Mouse (Mus musculus): Measurements from ENCODE around the gene Ints1.
A peak's percentile ranks its signal among the peaks of the same experiment; 100 is the strongest.
"Not testable (repeated sequence)": the region's sequence is repeated elsewhere in the genome, so short reads cannot be mapped to it uniquely, and the experiment has no call there.

Gene Ints1

GRCm38 (mm10) chr5:139750535-139750934, 24.9 kb downstream of the Ints1 start:
- peak; percentile 72 for DNase-seq

GRCm38 (mm10) chr5:139749413-139750125, 25.9 kb downstream of the Ints1 start:
- peak; percentile 87 for DNase-seq

- DNase-seq = peak; percentile 81
Observed at GRCm38 (mm10) chr5:139745771-139746170, 29.7 kb downstream of the Ints1 start.

GRCm38 (mm10) chr5:139742640-139743039, 32.8 kb downstream of the Ints1 start:
- not testable (repeated sequence) for DNase-seq

DNA sequence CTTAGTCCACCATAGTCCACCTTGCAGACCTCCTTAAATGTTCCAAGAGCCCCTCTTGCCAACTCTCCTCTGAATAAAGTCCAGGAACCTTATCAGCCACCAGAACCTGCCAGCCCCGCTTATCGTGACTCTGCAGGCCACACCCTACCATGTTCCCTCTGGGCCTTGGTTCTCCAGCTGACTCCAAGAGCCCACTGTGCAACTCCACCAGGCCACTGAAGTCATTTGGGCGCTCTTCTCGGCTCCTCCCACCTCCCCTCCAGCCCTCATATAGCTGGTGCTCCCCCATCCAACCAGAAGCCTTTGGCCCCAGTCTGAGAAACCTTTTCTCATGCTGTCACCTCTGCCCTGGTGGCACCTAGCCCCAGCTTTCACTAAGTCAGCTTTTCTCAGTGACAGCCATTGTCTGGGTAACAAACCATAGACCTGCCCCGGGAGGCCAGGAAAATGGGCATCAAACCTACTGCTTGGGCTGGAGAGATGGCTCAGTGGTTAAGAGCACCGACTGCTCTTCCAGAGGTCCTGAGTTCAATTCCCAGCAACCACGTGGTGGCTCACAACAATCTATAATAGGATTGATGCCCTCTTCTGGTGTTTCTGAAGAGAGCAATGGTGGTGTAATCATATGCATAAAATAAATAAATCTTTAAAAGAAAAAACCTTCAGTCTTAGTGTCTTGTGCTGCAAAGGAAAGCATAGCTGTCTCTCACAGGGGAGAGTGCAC, 36.7 kb downstream of the Ints1 start:
- no peak for DNase-seq

- peak; percentile 74 for DNase-seq
Observed at GRCm38 (mm10) chr5:139737841-139738591, 37.5 kb downstream of the Ints1 start.

GRCm38 (mm10) chr5:139736504-139736940, 39.0 kb downstream of the Ints1 start:
- no peak for DNase-seq

DNA sequence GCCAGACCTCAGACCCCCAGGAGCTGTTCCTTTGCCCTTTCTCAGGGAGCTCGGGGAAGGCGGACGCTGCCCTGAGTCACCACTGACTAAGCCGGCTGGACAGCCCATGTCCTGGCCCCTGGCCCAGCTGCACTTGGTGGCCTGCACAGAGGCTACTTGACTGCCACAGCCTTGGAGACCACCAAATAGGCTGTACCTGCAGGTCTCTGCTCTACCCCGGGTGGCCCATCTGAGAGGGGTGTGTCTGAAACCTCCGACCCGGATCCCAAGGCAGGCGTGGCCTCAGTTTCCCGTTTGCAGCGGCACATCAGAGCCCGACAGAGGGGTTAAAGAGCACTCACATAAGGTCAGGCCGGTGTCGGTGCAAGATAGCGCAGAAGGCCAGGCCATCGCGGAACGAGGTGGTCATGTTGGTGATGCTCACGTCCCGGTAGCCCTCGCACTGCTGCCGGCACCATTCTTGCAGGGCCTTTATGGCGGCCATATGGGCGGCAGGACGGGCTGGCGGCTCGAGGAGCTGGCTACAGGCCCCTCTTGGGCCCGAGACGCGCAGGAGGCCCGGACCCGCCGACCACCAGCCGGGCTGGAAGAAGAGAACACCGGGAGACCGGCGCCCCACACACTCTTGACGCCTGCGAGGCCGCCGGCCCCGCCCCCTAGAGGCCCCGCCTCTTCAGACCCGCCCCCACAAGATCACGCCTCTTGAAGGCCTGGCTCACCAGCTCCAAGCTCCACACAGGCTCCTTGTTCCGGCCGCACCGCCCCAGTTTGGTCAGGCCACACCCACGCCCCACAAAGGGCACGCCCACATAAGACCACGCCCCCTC, 39.6 kb downstream of the Ints1 start, which contains the start of gene Micall2:
Micall2 (minus strand) TSS at position 660 of the 827 bp plus-strand sequence.
- DNase-seq = peak; percentile 98

DNA sequence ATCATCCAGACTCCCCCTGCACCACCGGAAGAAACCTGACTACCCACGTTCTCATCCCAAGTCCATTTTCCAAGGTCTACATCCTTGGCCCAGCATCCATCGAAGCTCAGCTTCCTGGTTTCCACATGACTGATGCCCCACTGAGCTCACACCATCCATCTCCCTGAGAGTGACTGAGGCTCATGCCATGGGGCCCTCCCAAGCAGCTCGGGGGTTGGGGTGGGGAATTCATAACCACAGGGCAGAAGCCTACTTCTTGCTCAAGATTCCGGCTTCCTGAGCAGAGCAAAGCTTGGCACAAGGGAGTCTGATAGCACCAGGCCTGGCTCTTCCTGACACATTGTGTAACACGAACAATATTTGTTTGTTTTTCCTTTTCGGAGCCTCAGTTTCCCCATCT, 40.7 kb downstream of the Ints1 start:
- no peak for DNase-seq

GRCm38 (mm10) chr5:139734016-139734415, 41.5 kb downstream of the Ints1 start:
- no peak for DNase-seq

DNA sequence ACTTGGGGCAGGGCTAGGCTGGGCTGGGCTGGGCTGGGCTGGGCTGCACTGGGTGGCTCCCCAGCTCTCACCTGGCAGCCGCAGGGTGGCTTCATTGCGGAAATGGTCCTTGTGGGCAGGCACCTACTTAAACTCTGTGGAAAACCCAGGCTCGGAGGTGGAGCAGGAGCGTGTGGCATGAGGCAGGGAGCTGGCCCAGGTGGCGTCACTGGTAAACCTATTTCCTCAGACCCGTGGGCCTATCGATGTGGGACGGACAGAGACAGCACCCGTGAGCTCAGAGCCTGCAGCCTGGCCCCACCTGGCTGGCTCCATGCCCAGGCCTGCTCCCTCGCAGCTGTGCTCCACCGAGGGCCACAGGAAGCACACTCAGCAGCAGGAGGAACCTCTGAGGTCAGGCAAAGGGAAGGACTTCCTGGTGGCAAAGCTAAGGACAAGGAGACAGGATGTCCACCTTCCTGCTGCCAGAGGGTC, 42.8 kb downstream of the Ints1 start:
- peak; percentile 85 for DNase-seq

DNA sequence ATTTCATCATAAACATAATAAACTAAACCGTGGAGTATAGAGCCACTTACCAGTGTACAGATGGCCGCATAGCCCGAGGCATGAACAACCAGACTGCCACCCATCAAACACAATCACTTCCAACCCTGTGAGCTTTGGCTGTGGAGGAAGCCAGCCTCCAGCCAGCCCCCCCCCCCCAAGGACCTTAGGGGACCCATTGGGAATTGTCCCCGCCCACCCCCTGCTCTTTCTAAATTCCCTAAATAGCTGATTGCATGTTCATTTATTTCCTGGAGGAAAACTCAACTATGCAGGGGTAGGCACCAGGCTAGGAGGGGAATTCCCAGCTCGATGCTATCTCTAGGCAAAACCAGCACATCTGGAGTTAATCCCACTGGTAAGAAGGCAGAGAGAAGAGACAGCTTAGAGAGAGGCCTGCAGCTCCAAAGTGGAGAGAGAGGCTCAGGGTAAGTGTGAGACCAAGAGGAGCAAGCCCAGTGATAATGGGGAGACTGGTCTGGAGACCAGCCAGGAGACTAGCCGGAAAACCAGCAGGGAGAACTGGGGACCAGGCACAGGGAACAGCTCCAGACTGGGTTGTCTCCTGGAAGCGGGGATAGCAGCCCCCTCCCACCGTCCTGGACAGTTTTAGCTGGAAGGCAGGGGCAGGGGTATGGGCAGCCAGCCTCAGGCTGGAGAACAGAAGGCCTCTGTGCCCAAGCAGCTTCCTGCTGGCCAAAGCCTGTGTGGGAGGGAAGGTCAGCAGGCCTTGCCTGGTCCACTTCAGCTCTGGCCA, 44.6 kb downstream of the Ints1 start:
- peak; percentile 53 for DNase-seq

DNA sequence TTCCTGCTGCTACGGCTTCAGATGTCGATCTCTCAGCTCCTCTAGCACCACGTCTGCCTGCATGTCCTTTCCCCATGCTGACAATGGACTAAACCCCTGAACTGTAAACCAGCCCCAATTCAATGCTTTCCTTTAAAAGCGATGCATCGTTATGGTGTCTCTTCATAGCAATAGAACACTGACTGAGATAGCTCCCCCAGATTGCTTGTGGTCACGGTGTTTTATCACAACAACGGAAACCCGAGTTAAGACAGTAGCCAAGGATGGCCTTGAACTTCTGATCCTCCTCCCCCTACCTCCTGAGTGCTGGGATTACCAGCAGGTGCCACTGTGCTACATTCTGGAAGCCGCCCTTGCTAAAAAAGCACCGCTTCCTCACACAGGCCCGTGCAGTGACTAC, 48.2 kb downstream of the Ints1 start:
- DNase-seq = no peak

GRCm38 (mm10) chr5:139726186-139726585, 49.3 kb downstream of the Ints1 start:
- DNase-seq = no peak

GRCm38 (mm10) chr5:139724336-139725116, 50.9 kb downstream of the Ints1 start:
- DNase-seq = peak; percentile 66

DNA sequence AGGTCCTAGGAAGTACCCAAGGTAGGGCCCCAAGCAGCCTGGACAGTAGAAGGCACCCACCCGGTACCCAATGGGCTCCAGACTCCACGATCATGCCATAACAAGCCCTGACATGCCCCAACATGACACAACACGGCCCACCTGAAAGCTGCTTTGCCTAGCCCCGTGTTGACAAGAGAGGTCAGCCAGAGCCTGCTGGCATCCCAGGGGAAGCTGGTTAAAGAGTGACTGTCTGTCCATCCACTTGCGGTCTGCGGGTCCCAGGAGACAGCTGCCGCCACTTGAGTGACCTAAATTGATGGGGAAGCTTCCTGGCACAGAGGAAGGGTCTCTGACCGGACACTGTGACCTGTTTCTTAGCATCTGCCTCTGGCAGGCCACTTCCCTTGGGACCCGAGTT, 52.4 kb downstream of the Ints1 start:
- peak; percentile 66 for DNase-seq

- no peak for DNase-seq
Observed at GRCm38 (mm10) chr5:139722709-139723108, 52.8 kb downstream of the Ints1 start.

GRCm38 (mm10) chr5:139718949-139719348, 56.5 kb downstream of the Ints1 start:
- DNase-seq = no peak

DNA sequence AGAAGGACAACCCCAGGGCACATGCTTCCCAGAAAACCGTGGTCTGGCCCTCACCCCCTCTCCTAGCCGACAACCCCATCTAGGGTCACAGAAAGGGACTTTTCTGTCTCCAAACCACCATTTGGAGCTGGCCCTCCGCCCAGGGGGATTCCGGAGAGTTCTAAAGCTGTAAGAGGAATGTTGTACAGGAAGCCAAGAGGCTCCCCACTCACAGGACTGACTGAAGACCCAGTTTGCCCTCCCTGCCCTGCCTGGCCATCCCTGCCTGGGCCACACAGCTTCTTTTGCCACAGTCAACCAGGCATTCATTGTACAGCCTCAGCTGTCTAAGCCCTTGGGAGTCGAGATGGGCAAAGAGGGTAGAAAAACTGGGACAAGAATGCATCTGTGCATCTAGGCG, 56.9 kb downstream of the Ints1 start:
- peak; percentile 73 for DNase-seq

GRCm38 (mm10) chr5:139717723-139718122, 57.8 kb downstream of the Ints1 start:
- DNase-seq = peak; percentile 78

DNA sequence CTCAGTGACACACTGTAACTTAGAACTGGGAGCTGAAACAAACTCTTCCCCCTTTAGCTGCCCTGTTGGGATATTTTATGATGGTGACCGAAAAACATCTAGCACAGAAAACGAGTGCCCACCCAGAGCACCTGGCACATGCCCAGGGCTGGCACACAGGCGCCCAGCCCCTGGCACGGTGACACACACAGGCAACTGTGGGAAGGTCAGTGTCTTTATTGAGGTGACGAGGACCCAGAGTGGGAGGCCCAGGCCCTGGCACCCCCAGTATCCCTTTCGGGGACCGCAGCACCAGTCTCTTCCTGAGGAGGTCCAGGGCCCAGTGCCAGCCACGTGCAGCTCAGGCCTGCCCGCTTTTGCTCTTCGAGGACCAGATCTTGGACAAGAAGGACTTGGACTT, 69.0 kb downstream of the Ints1 start:
- no peak for DNase-seq
